Mouse (Mus musculus) lung, adult 2 months (tissue): ENCODE data around the gene Zfp493.
"Not testable (repeated sequence)": the region's sequence is repeated elsewhere in the genome, so short reads cannot be mapped to it uniquely, and the experiment has no call there.

Source experiments
- CTCF ChIP-seq: fragments of 200-500 bp; IDR thresholded peaks from 2 replicates; pipeline ENCODE4 v1.5.1; 2011; ENCODE audit warnings: mild to moderate bottlenecking, low read length, control low read depth; ENCODE audit not compliant: insufficient read depth
- POLR2A ChIP-seq: fragments of 200-500 bp; IDR thresholded peaks from 2 replicates; pipeline ENCODE4 v1.6.1; 2011; ENCODE audit warnings: low read depth, mild to moderate bottlenecking, control low read depth, low read length, borderline replicate concordance; ENCODE audit errors: extremely low read depth

GRCm38 (mm10) chr13:67833137-67833536 lies 53.6 kb downstream of the Zfp493 start:
- not testable (repeated sequence) for TF ChIP-seq POLR2A, CTCF
